Mouse (Mus musculus) MEL-GATA-1-ER (cell line): Measurements from ENCODE around the gene Cbx6.

Source experiments
- DNase-seq: peaks from one replicate; pipeline ENCODE4 v3.0.0-alpha.2; 2012; ENCODE audit warnings: low read depth; ENCODE audit errors: extremely low read depth

Gene Cbx6

GRCm38 (mm10) chr15:79803533-79804351, 30.7 kb downstream of the Cbx6 start:
- DNase-seq, result no peak

GRCm38 (mm10) chr15:79802304-79802703, 32.2 kb downstream of the Cbx6 start:
- DNase-seq, result no peak

- DNase-seq, result no peak
Observed at GRCm38 (mm10) chr15:79801646-79802045, 32.8 kb downstream of the Cbx6 start.

- no peak for DNase-seq
Observed at GRCm38 (mm10) chr15:79800701-79801100, 33.8 kb downstream of the Cbx6 start.

- no peak for DNase-seq
Observed at GRCm38 (mm10) chr15:79798591-79798990, 35.9 kb downstream of the Cbx6 start.

- no peak for DNase-seq
Observed at GRCm38 (mm10) chr15:79797680-79798079, 36.8 kb downstream of the Cbx6 start.

GRCm38 (mm10) chr15:79797096-79797495, 37.4 kb downstream of the Cbx6 start:
- no peak for DNase-seq

GRCm38 (mm10) chr15:79796256-79796655, 38.2 kb downstream of the Cbx6 start:
- no peak for DNase-seq

GRCm38 (mm10) chr15:79794173-79794572, 40.3 kb downstream of the Cbx6 start:
- DNase-seq, result no peak

- no peak for DNase-seq
Observed at GRCm38 (mm10) chr15:79793076-79793475, 41.4 kb downstream of the Cbx6 start.

GRCm38 (mm10) chr15:79792455-79792854, 42.0 kb downstream of the Cbx6 start:
- no peak for DNase-seq

GRCm38 (mm10) chr15:79791502-79791901, 43.0 kb downstream of the Cbx6 start:
- DNase-seq, result no peak

GRCm38 (mm10) chr15:79790905-79791304, 43.6 kb downstream of the Cbx6 start:
- no peak for DNase-seq

- no peak for DNase-seq
Observed at GRCm38 (mm10) chr15:79790111-79790510, 44.4 kb downstream of the Cbx6 start.

- no peak for DNase-seq
Observed at GRCm38 (mm10) chr15:79787815-79788214, 46.7 kb downstream of the Cbx6 start.

GRCm38 (mm10) chr15:79785056-79785455, 49.4 kb downstream of the Cbx6 start:
- no peak for DNase-seq

- DNase-seq, result no peak
Observed at GRCm38 (mm10) chr15:79777749-79778148, 56.7 kb downstream of the Cbx6 start, which contains the start of gene Dnal4. Gene Dnal4 (minus strand): TSS chr15:79777849.

- DNase-seq, result no peak
Observed at GRCm38 (mm10) chr15:79775662-79776061, 58.8 kb downstream of the Cbx6 start.

GRCm38 (mm10) chr15:79774117-79775027, 60.1 kb downstream of the Cbx6 start:
- peak; percentile 97 for DNase-seq
